Mouse (Mus musculus): Measurements from ENCODE around the gene Grk6. TPM values are rescaled to one million over a fixed set of nuclear protein-coding genes. Genes with fewer than 3 reads are reported as not detected.

Grk6 gene
- polyA plus RNA-seq, 1 experiment from 2014 or later, result 39.1 TPM

DNA sequence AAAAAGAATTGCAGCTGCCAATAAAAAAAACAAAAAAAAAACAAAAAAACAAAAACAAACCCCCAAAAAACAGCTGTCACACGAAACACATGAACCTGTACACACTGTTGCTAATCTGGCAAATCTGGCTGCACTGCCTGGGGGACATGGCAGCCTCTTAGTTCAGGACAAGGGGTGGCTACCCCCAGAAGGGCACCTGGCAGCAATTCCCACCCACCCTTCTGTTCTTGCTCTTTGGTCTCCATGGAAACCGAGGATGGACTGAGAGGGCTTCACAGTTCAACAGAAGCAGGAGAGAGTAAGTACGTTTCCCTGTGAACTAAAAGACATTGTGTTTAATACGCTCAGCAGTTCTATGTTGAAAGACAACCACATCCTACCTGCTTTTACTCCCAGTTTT, 50.8 kb downstream of the Grk6 start:
- WGBS, result 46% methylated on average over 4 of the region's 4 CpGs

DNA sequence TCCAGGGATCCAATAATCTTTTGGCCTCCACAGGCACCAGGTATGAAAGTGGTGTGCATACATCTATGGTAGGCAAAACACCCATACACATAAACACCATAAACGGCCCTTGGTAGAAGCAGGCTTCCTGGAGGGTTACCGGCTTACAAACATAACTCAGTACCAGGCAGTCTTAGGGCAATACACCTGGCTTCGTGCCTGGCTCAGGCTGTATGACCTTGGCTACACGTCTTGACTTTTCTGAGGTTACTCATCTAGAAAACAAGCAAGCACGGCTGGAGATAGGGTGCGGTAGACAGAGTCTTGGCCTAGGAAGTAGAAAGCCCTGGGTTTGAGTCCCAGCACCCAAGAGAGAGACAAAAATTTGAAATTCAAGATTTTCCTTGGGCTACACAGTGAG, 51.8 kb downstream of the Grk6 start:
- no peak overlapping the region for H3K27ac ChIP-seq
- 83% methylated on average over 6 of the region's 6 CpGs for WGBS
- no peaks in the 10 kb centered on the region for H3K9me3 ChIP-seq
- H3K4me2 ChIP-seq, result no peak overlapping the region
- H3K36me3 ChIP-seq, result peaks cover 14% of the 10 kb centered on the region; the same call in 1 of the 2 replicates
- no peak overlapping the region for H3K4me3 ChIP-seq (replicated peaks)
- H3K27me3 ChIP-seq (replicated peaks), result no peaks in the 10 kb centered on the region
- H3K9ac ChIP-seq, result no peak overlapping the region
- no peak for ATAC-seq (ENCODE audit: insufficient read depth, low FRiP score, low read depth)
- H3K4me1 ChIP-seq, result peaks cover 5% of the 10 kb centered on the region; the same call in 1 of the 2 replicates

More for the DNA sequence above, 50.8 kb downstream of the Grk6 start:
- Histone ChIP-seq H3K9ac (no peak overlapping the region), H3K4me3 (replicated peaks) (no peak overlapping the region), H3K36me3 (peaks cover 14% of the 10 kb centered on the region; the same call in 1 of the 2 replicates), H3K27me3 (replicated peaks) (no peaks in the 10 kb centered on the region), H3K9me3 (no peaks in the 10 kb centered on the region), H3K4me2 (no peak overlapping the region), H3K27ac (no peak overlapping the region), H3K4me1 (peaks cover 5% of the 10 kb centered on the region; the same call in 1 of the 2 replicates)
- no peak for ATAC-seq (ENCODE audit: insufficient read depth, low FRiP score, low read depth)

GRCm38 (mm10) chr13:55498906-55499305, 54.0 kb downstream of the Grk6 start:
- H3K27ac ChIP-seq, result no peak overlapping the region
- H3K4me2 ChIP-seq, result no peak overlapping the region
- H3K27me3 ChIP-seq (replicated peaks), result no peaks in the 10 kb centered on the region
- H3K36me3 ChIP-seq, result peaks cover 26% of the 10 kb centered on the region
- no peak for ATAC-seq (ENCODE audit: insufficient read depth, low FRiP score, low read depth)
- no peak overlapping the region for H3K9ac ChIP-seq
- H3K4me1 ChIP-seq, result peaks cover 5% of the 10 kb centered on the region; the same call in 1 of the 2 replicates
- H3K9me3 ChIP-seq, result no peaks in the 10 kb centered on the region
- 54% methylated on average over 11 of the region's 11 CpGs for WGBS
- no peak overlapping the region for H3K4me3 ChIP-seq (replicated peaks)

DNA sequence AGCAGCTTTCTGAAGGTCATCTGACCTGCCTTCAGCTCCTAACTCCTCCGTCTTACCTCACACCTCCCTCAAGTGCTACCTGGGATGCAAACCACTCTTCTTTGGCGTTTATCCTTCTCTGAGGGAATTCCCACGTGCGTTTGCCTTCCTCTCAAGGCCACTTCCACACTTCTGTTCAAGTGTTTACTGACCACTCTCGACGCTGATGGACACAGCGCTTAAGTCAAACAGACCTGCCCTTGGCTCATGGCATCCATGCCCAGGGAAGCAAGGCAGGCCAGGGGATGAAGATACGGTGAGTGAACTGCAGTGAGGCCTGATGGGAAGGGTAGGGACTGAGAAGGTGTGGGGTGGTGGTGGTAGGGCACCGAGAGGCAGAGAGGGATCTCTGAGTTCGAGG, 55.7 kb downstream of the Grk6 start:
- WGBS, result 68% methylated on average over 10 of the region's 10 CpGs
- peaks cover 39% of the 10 kb centered on the region for H3K36me3 ChIP-seq
- no peak overlapping the region for H3K27ac ChIP-seq
- H3K27me3 ChIP-seq (replicated peaks), result no peaks in the 10 kb centered on the region
- H3K4me3 ChIP-seq (replicated peaks), result no peak overlapping the region
- no peaks in the 10 kb centered on the region for H3K4me1 ChIP-seq
- no peak overlapping the region for H3K4me2 ChIP-seq
- H3K9ac ChIP-seq, result no peak overlapping the region
- no peak for ATAC-seq (ENCODE audit: insufficient read depth, low FRiP score, low read depth)
- H3K9me3 ChIP-seq, result no peaks in the 10 kb centered on the region

- H3K4me2 ChIP-seq, result no peak overlapping the region
- no peaks in the 10 kb centered on the region for H3K9me3 ChIP-seq
- no peak for ATAC-seq (ENCODE audit: insufficient read depth, low FRiP score, low read depth)
- H3K27me3 ChIP-seq (replicated peaks), result no peaks in the 10 kb centered on the region
- H3K9ac ChIP-seq, result no peak overlapping the region
- no peaks in the 10 kb centered on the region for H3K4me1 ChIP-seq
- WGBS, result 80% methylated on average over 8 of the region's 8 CpGs
- H3K27ac ChIP-seq, result no peak overlapping the region
- no peak overlapping the region for H3K4me3 ChIP-seq (replicated peaks)
- peaks cover 54% of the 10 kb centered on the region for H3K36me3 ChIP-seq
Measured at GRCm38 (mm10) chr13:55502405-55502804, 57.5 kb downstream of the Grk6 start.

DNA sequence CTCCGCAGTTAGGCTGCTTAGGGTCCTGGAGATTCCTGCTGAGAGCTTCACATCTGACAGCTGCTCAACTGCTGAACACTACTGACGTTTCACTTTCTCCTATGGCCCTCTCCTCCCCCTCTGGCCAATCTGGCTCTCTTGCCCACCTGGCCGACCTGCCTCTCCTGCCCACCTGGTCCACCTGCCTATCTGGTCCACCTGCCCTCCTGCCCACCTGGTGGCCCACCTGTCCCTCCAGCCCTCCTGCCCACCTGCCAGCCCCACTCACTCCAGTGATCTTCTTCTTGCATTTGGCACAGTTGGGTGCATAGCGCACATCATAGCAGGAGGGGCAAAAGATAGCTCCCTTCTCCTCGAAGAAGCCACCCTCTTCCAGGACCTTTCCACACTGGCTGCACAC, 59.5 kb downstream of the Grk6 start:
- H3K4me1 ChIP-seq, result peaks cover 9% of the 10 kb centered on the region
- H3K27me3 ChIP-seq (replicated peaks), result no peaks in the 10 kb centered on the region
- peaks cover 59% of the 10 kb centered on the region for H3K36me3 ChIP-seq
- no peaks in the 10 kb centered on the region for H3K9me3 ChIP-seq
- WGBS, result 81% methylated on average over 5 of the region's 5 CpGs
- no peak for ATAC-seq (ENCODE audit: insufficient read depth, low FRiP score, low read depth)
- no peak overlapping the region for H3K27ac ChIP-seq
- H3K4me3 ChIP-seq (replicated peaks), result no peak overlapping the region
- H3K9ac ChIP-seq, result no peak overlapping the region
- no peak overlapping the region for H3K4me2 ChIP-seq

DNA sequence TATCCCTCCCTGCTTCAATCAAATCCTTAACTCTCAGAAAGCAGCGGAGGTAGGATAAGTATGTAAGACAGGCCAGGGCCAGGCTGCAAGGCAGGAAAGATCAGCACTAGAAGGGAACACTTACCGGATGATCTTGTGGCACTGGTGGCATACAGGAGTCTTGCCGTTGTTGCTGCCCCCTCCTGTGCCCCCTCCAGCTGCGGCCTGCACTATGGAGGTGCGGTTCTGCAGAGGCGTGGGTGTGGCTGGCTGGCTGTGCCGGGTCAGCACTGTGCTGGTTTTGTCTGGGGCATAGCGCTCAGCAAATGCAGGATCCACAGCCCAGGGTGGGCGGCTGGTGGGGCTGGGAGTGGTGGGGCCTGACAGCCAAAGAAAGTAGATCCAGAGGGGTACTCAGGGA, 60.9 kb downstream of the Grk6 start:
- 90% methylated on average over 9 of the region's 9 CpGs for WGBS
- H3K36me3 ChIP-seq, result peaks cover 63% of the 10 kb centered on the region
- H3K27me3 ChIP-seq (replicated peaks), result no peaks in the 10 kb centered on the region
- H3K4me3 ChIP-seq (replicated peaks), result no peak overlapping the region
- no peak overlapping the region for H3K9ac ChIP-seq
- no peak for ATAC-seq (ENCODE audit: insufficient read depth, low FRiP score, low read depth)
- H3K27ac ChIP-seq, result no peak overlapping the region
- no peaks in the 10 kb centered on the region for H3K9me3 ChIP-seq
- H3K4me2 ChIP-seq, result no peak overlapping the region
- H3K4me1 ChIP-seq, result peaks cover 23% of the 10 kb centered on the region

DNA sequence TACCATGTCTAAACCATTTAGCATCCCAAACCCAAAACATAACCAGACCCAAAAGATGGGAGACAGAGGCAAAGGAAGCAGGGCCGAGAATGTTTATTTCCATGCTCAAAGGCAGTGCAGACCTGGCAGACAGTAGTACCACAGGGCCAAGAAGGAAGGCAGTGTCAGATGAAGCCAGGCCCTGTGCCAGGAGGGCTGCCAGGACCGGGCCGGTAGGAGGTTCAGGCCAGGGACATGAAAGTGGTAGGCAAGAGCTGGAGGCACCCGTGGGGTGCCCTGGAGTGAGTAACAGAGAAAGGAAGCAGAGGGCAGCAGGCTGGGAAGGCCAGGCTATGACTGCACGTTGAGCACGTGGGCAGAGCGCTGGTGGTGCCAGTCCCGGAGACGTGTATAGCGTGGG, 61.8 kb downstream of the Grk6 start:
- H3K36me3 ChIP-seq, result peaks cover 63% of the 10 kb centered on the region
- 87% methylated on average over 10 of the region's 10 CpGs for WGBS
- no peak overlapping the region for H3K4me2 ChIP-seq
- peaks cover 32% of the 10 kb centered on the region for H3K4me1 ChIP-seq
- H3K27ac ChIP-seq, result no peak overlapping the region
- H3K9ac ChIP-seq, result no peak overlapping the region
- H3K4me3 ChIP-seq (replicated peaks), result no peak overlapping the region
- H3K9me3 ChIP-seq, result no peaks in the 10 kb centered on the region
- ATAC-seq (ENCODE audit: insufficient read depth, low FRiP score, low read depth), result no peak
- no peaks in the 10 kb centered on the region for H3K27me3 ChIP-seq (replicated peaks)

- Histone ChIP-seq H3K4me3 (replicated peaks) (no peak overlapping the region), H3K27me3 (replicated peaks) (no peaks in the 10 kb centered on the region), H3K4me2 (no peak overlapping the region), H3K4me1 (peaks cover 41% of the 10 kb centered on the region), H3K36me3 (peaks cover 56% of the 10 kb centered on the region), H3K9me3 (no peaks in the 10 kb centered on the region), H3K9ac (no peak overlapping the region), H3K27ac (no peak overlapping the region)
- no peak for ATAC-seq (ENCODE audit: insufficient read depth, low FRiP score, low read depth)
- 73% methylated on average over 11 of the region's 11 CpGs for WGBS
Measured at GRCm38 (mm10) chr13:55507877-55508276, 63.0 kb downstream of the Grk6 start.

- Histone ChIP-seq H3K27me3 (replicated peaks) (no peaks in the 10 kb centered on the region), H3K9ac (no peak overlapping the region), H3K4me3 (replicated peaks) (no peak overlapping the region), H3K9me3 (no peaks in the 10 kb centered on the region), H3K4me2 (no peak overlapping the region), H3K27ac (no peak overlapping the region), H3K4me1 (peaks cover 41% of the 10 kb centered on the region), H3K36me3 (peaks cover 55% of the 10 kb centered on the region)
- WGBS, result 91% methylated on average over 10 of the region's 10 CpGs
- ATAC-seq (ENCODE audit: insufficient read depth, low FRiP score, low read depth), result no peak
Measured at GRCm38 (mm10) chr13:55508531-55508930, 63.7 kb downstream of the Grk6 start.

GRCm38 (mm10) chr13:55510332-55510667, 65.4 kb downstream of the Grk6 start:
- no peaks in the 10 kb centered on the region for H3K9me3 ChIP-seq
- H3K4me2 ChIP-seq, result peak overlapping the region; percentile 87
- H3K9ac ChIP-seq, result 0 out of 2 replicates have a peak overlapping the region, but pooled peaks have one; percentile 12
- peak overlapping the region; percentile 94 for H3K27ac ChIP-seq
- ATAC-seq (ENCODE audit: insufficient read depth, low FRiP score, low read depth), result peak; percentile 3
- no peaks in the 10 kb centered on the region for H3K27me3 ChIP-seq (replicated peaks)
- H3K4me3 ChIP-seq (replicated peaks), result peak overlapping the region; percentile 90
- H3K4me1 ChIP-seq, result peaks cover 41% of the 10 kb centered on the region
- H3K36me3 ChIP-seq, result peaks cover 39% of the 10 kb centered on the region
- 19% methylated on average over 3 of the region's 3 CpGs for WGBS

All from stomach, embryonic 15.5 days (tissue).